Mouse (Mus musculus) stomach, postnatal 0 days (tissue): ENCODE data around the gene Uqcrq.

Experiments
- CTCF ChIP-seq: IDR thresholded peaks from 2 replicates; pipeline ENCODE4 v1.5.1; 2016; ENCODE audit warnings: antibody characterized with exemption, low read depth, mild to moderate bottlenecking, moderate library complexity
- EP300 ChIP-seq: optimal IDR thresholded peaks from 2 replicates; pipeline ENCODE3; 2016; ENCODE audit warnings: antibody characterized with exemption

DNA sequence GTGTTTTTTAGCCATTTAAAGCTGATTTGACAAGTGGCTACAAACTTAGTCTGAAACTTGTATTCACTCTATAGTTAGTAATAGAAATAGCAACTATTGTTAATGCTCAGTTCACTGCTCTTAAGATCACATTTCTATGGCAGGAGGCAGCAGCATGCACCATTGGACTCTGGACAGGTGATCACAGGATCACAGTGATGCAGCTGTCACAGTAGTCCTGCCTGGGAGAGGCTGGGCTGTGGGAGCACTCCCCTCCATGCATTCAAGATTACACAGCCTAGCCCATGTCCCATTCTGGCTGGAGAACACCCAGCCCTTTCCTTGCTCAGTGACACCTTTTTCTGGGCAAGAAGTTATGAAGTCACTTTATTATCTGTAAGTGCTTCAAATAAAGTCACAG is 12.6 kb downstream of the Uqcrq start:
- TF ChIP-seq CTCF (no peak), EP300 (no peak)
